Mouse (Mus musculus) liver, embryonic 15.5 days (tissue): Measurements from ENCODE around the gene Amdhd1. TPM values are rescaled to one million over a fixed set of nuclear protein-coding genes. Genes with fewer than 3 reads are reported as not detected.

Source experiments
- ATAC-seq: fragments of 200-750 bp; cut with Nextera tagmentation; 2 replicates; pipeline ENCODE4 v1.8.0; 2017; ENCODE audit warnings: moderate number of reproducible peaks, mild to moderate bottlenecking, moderate library complexity; ENCODE audit not compliant: insufficient read depth
- H3K27ac ChIP-seq: fragments of 300-500 bp; sonication (generic); replicated peaks from 2 replicates; pipeline ENCODE4 v1.5.1; 2015; ENCODE audit warnings: mild to moderate bottlenecking, inconsistent platforms
- H3K27me3 ChIP-seq: fragments of 300-500 bp; sonication (generic); 2 replicates; pipeline ENCODE4 v1.6.1; 2015; ENCODE audit warnings: mild to moderate bottlenecking, inconsistent platforms
- H3K36me3 ChIP-seq: fragments of 300-500 bp; sonication (generic); replicated peaks from 2 replicates; pipeline ENCODE4 v1.6.1; 2015; ENCODE audit warnings: moderate library complexity, mild to moderate bottlenecking, inconsistent platforms
- H3K4me1 ChIP-seq: fragments of 300-500 bp; sonication (generic); replicated peaks from 2 replicates; pipeline ENCODE4 v1.6.1; 2015; ENCODE audit warnings: inconsistent platforms
- H3K4me2 ChIP-seq: fragments of 300-500 bp; sonication (generic); 2 replicates; pipeline ENCODE4 v1.6.1; 2015; ENCODE audit warnings: moderate library complexity, mild to moderate bottlenecking, inconsistent platforms
- H3K4me3 ChIP-seq: fragments of 300-500 bp; sonication (generic); replicated peaks from 2 replicates; pipeline ENCODE4 v1.5.1; 2015; ENCODE audit warnings: mild to moderate bottlenecking, inconsistent platforms
- H3K9ac ChIP-seq: fragments of 300-500 bp; sonication (generic); 2 replicates; pipeline ENCODE4 v1.6.1; 2015; ENCODE audit warnings: moderate library complexity, mild to moderate bottlenecking, inconsistent platforms
- H3K9me3 ChIP-seq: fragments of 300-500 bp; sonication (generic); replicated peaks from 2 replicates; pipeline ENCODE4 v1.6.1; 2016; ENCODE audit warnings: inconsistent platforms
- WGBS: fragments of 180-500 bp; shearing (Covaris S2); methylation state at CpG from one replicate; pipeline ENCODE4 v1.1.7; 2015; ENCODE audit warnings: mixed read lengths; ENCODE audit not compliant: insufficient replicate concordance; 5-methylcytosine and 5-hydroxymethylcytosine counted together
- polyA plus RNA-seq: library from polyadenylated mRNA; unstranded; fragments of >200 nt; fragmentation: Nextera tagmentation; extraction: Ambion mirVana; gene quantifications from 2 replicates; pipeline ENCODE4 v1.2.1, GENCODE M21; 2015

Amdhd1 gene
- polyA plus RNA-seq, 1 experiment from 2014 or later, result 15.6 TPM

DNA sequence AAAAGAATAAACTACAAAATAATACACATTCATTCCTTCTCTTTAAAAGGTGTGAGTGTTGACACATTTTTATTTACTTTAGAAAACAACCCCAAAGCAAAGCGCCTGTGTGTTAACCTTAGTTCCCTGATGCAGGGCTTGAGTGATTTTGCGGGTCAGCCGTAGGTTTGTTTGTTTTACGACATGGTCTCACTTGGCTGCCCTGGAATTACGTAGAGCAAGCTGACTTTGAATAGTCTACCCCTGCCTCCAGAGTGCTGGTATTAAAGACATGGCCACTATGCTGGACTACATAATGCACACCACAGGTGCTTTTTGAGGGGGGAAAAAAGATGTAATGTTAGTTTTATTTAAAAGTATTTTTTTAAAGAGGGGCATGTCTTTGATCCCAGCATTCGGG lies 1.0 kb downstream of the Amdhd1 start:
- WGBS, result 71% methylated on average over 6 of the region's 6 CpGs
- Histone ChIP-seq H3K36me3 (no peaks in the 10 kb centered on the region), H3K4me2 (peak overlapping the region; percentile 10; the same call in 1 of the 2 replicates), H3K4me3 (no peak overlapping the region), H3K4me1 (peaks cover 15% of the 10 kb centered on the region), H3K9ac (no peak overlapping the region), H3K27ac (no peak overlapping the region; the same call in 1 of the 2 replicates), H3K9me3 (no peaks in the 10 kb centered on the region), H3K27me3 (peaks cover 35% of the 10 kb centered on the region)
- ATAC-seq, result peak; percentile 43; the same call in 1 of the 2 replicates

- WGBS, result 63% methylated on average over 2 of the region's 2 CpGs
- Histone ChIP-seq H3K4me3 (no peak overlapping the region), H3K36me3 (no peaks in the 10 kb centered on the region), H3K4me1 (peaks cover 15% of the 10 kb centered on the region), H3K9ac (no peak overlapping the region), H3K27me3 (peaks cover 35% of the 10 kb centered on the region), H3K27ac (no peak overlapping the region), H3K9me3 (no peaks in the 10 kb centered on the region), H3K4me2 (no peak overlapping the region; the same call in 1 of the 2 replicates)
- ATAC-seq, result no peak
Measured at GRCm38 (mm10) chr10:93538287-93538686, 1.5 kb downstream of the Amdhd1 start.

- Histone ChIP-seq H3K4me2 (no peak overlapping the region), H3K9ac (no peak overlapping the region), H3K9me3 (no peaks in the 10 kb centered on the region), H3K4me3 (no peak overlapping the region), H3K4me1 (0 out of 2 replicates have a peak, but pooled peaks cover 3% of the 10 kb centered on the region), H3K27me3 (no peaks in the 10 kb centered on the region), H3K36me3 (0 out of 2 replicates have a peak, but pooled peaks cover 7% of the 10 kb centered on the region), H3K27ac (no peak overlapping the region)
- ATAC-seq, result no peak
- 58% methylated on average over 1 of the region's 1 CpGs for WGBS
Measured at GRCm38 (mm10) chr10:93525329-93525728, 14.5 kb downstream of the Amdhd1 start.

DNA sequence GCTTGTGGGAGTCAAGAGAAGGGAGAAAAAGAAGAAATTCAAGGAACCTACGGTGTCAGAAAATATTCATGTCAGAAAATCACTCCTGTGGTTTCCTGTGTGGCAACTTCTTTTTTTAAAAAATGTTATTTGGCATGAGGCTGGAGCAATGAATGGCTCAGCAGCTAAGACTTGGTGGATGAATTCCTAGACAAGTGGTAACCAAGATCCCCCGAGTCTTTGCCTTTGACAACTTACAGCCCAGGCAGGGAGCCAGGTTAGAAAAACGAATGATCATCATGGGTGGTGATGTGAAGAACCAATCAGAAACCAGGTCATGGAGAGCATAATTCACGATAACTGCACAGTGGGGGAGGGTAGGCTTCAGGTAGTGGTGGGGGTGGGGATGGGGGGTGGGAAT lies 18.8 kb downstream of the Amdhd1 start:
- WGBS, result 20% methylated on average over 4 of the region's 4 CpGs
- Histone ChIP-seq H3K27ac (no peak overlapping the region), H3K36me3 (no peaks in the 10 kb centered on the region), H3K27me3 (no peaks in the 10 kb centered on the region), H3K9me3 (no peaks in the 10 kb centered on the region), H3K4me3 (no peak overlapping the region), H3K9ac (no peak overlapping the region), H3K4me2 (no peak overlapping the region), H3K4me1 (0 out of 2 replicates have a peak, but pooled peaks cover 8% of the 10 kb centered on the region)
- no peak for ATAC-seq

- 0 out of 2 replicates have a peak, but pooled peaks cover 5% of the 10 kb centered on the region for H3K4me1 ChIP-seq
- no peaks in the 10 kb centered on the region for H3K36me3 ChIP-seq
- no peaks in the 10 kb centered on the region for H3K9me3 ChIP-seq
- H3K4me3 ChIP-seq, result no peak overlapping the region
- no peak overlapping the region for H3K4me2 ChIP-seq
- no peak overlapping the region for H3K27ac ChIP-seq
- no peaks in the 10 kb centered on the region for H3K27me3 ChIP-seq
- H3K9ac ChIP-seq, result no peak overlapping the region
- no peak for ATAC-seq
- WGBS, result 65% methylated on average over 5 of the region's 5 CpGs
Measured at GRCm38 (mm10) chr10:93519756-93520155, 20.1 kb downstream of the Amdhd1 start.

DNA sequence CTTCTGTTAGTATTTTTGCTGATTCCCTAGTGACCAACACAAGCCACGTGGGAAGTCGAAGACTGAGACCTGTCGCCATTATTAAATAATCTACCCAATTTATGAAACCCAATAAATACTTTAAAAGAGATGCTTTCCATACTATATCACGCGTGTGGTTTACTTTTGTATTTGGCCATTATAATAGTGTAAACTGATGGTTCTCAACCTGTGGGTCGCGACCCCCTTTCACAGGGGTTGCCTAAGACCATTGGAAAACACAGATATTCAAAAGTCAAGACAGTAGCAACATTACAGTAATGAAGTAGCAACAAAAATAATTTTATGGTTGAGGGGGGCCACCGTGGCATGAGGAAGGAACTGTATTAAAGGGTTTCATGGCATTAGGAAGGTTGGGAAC lies 20.7 kb downstream of the Amdhd1 start:
- 70% methylated on average over 8 of the region's 8 CpGs for WGBS

DNA sequence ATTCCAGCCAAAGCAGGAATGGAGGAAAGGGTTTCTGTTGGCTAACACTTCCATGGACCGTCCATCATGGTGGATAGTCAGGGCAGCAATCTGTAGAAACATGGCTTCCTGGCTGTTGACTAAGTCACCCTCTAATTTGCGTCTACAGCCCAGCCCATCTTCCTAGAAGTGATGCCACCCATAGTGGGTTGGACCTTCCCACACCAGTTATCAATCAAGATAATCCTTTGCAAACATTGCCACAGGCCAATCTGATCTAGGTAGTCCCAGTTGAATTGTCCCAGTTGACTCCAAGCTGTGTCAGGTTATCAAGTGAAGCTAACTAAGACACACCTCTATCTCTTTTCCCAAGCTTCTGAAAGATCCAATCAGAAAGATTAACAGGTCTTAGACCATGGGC lies 21.2 kb downstream of the Amdhd1 start:
- Histone ChIP-seq H3K36me3 (no peaks in the 10 kb centered on the region), H3K27me3 (no peaks in the 10 kb centered on the region), H3K4me2 (no peak overlapping the region), H3K4me3 (no peak overlapping the region), H3K9ac (no peak overlapping the region), H3K4me1 (0 out of 2 replicates have a peak, but pooled peaks cover 5% of the 10 kb centered on the region), H3K27ac (0 out of 2 replicates have a peak overlapping the region, but pooled peaks have one; percentile 34), H3K9me3 (no peaks in the 10 kb centered on the region)
- no peak for ATAC-seq
- 57% methylated on average over 2 of the region's 2 CpGs for WGBS

More for the DNA sequence above, 20.7 kb downstream of the Amdhd1 start:
- Histone ChIP-seq H3K4me1 (0 out of 2 replicates have a peak, but pooled peaks cover 5% of the 10 kb centered on the region), H3K36me3 (no peaks in the 10 kb centered on the region), H3K4me2 (no peak overlapping the region), H3K9me3 (no peaks in the 10 kb centered on the region), H3K27ac (no peak overlapping the region), H3K4me3 (no peak overlapping the region), H3K27me3 (no peaks in the 10 kb centered on the region), H3K9ac (no peak overlapping the region)
- ATAC-seq, result no peak

- ATAC-seq, result peak; percentile 13; the same call in 1 of the 2 replicates
- 0 out of 2 replicates have a peak, but pooled peaks cover 5% of the 10 kb centered on the region for H3K4me1 ChIP-seq
- H3K27me3 ChIP-seq, result no peaks in the 10 kb centered on the region
- H3K27ac ChIP-seq, result peak overlapping the region; percentile 34
- H3K36me3 ChIP-seq, result no peaks in the 10 kb centered on the region
- no peak overlapping the region for H3K4me2 ChIP-seq
- H3K9ac ChIP-seq, result no peak overlapping the region
- H3K9me3 ChIP-seq, result no peaks in the 10 kb centered on the region
- WGBS, result 53% methylated on average over 4 of the region's 4 CpGs
- H3K4me3 ChIP-seq, result no peak overlapping the region
Measured at GRCm38 (mm10) chr10:93518186-93518585, 21.6 kb downstream of the Amdhd1 start.

DNA sequence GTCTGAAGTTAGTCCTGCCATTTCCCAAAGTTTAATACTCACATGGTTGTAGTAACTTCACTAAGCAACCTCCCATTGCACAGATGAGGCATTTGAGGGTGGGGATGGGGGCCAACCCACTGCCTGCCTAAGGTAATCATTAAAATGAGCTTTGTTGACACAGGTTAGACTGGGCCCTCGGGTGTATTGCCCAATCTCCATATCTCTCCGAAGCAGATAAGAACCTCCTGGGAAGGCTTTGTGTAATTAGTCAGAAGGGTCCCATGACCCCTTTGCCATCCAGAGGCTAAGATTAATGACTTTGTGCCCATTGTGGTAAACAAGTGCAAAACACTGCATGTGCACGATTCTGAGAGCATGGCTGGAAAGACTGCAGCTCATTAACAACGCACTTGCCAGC lies 22.1 kb downstream of the Amdhd1 start:
- peak; percentile 70 for ATAC-seq
- Histone ChIP-seq H3K27me3 (no peaks in the 10 kb centered on the region), H3K9me3 (no peaks in the 10 kb centered on the region), H3K4me2 (no peak overlapping the region), H3K9ac (no peak overlapping the region), H3K27ac (peak overlapping the region; percentile 34), H3K4me1 (0 out of 2 replicates have a peak, but pooled peaks cover 5% of the 10 kb centered on the region), H3K36me3 (no peaks in the 10 kb centered on the region), H3K4me3 (no peak overlapping the region)
- WGBS, result 26% methylated on average over 4 of the region's 4 CpGs

DNA sequence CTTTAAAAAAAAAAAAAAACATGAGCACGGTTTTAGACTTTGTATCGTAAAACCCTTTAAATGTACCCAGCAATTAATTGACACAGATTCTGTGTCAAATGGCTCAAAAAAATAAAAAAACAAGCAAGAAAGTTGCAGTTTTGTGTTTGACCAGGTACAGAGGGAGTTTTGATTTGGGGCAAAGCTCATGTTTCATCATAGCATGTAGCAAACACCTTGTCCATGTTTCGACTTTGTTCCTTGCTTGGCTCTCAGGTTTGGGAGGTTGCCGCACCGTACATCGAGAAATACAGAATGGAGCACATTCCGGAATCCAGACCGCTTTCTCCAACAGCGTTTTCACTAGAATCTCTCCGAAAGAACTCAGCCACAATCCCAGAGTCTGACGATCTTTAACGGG lies 23.9 kb downstream of the Amdhd1 start:
- no peak overlapping the region for H3K9ac ChIP-seq
- H3K4me2 ChIP-seq, result no peak overlapping the region
- H3K4me1 ChIP-seq, result 0 out of 2 replicates have a peak, but pooled peaks cover 5% of the 10 kb centered on the region
- no peaks in the 10 kb centered on the region for H3K36me3 ChIP-seq
- 71% methylated on average over 12 of the region's 12 CpGs for WGBS
- H3K27ac ChIP-seq, result peak overlapping the region; percentile 69
- no peak for ATAC-seq
- H3K9me3 ChIP-seq, result no peaks in the 10 kb centered on the region
- H3K4me3 ChIP-seq, result no peak overlapping the region
- H3K27me3 ChIP-seq, result no peaks in the 10 kb centered on the region

DNA sequence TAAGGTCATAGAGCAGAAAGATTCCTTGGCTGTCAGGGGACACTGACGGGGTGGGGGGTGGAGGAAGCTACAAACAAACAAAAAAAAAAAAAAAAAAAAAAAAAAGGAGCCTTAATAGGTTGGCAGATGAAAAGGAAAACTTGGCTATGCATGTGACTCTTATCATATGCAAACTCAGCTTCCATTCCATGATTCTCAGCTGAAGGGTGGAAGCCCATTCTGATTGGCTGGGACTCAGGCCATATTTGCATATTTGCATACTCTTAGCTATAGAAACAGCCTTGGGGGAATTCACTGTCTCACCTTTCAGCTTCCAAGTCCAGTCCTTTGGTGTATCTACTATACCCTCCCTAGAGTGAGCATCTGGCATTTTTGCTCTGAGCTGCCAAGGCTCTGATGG lies 24.4 kb downstream of the Amdhd1 start:
- H3K4me3 ChIP-seq, result no peak overlapping the region
- 21% methylated on average over 1 of the region's 1 CpGs for WGBS
- H3K4me1 ChIP-seq, result 0 out of 2 replicates have a peak, but pooled peaks cover 5% of the 10 kb centered on the region
- H3K4me2 ChIP-seq, result no peak overlapping the region
- ATAC-seq, result no peak
- no peak overlapping the region for H3K9ac ChIP-seq
- H3K36me3 ChIP-seq, result no peaks in the 10 kb centered on the region
- 0 out of 2 replicates have a peak overlapping the region, but pooled peaks have one; percentile 24 for H3K27ac ChIP-seq
- no peaks in the 10 kb centered on the region for H3K27me3 ChIP-seq
- no peaks in the 10 kb centered on the region for H3K9me3 ChIP-seq
